Mouse (Mus musculus): ENCODE measurements around the gene Phf3.

The Phf3 gene

DNA sequence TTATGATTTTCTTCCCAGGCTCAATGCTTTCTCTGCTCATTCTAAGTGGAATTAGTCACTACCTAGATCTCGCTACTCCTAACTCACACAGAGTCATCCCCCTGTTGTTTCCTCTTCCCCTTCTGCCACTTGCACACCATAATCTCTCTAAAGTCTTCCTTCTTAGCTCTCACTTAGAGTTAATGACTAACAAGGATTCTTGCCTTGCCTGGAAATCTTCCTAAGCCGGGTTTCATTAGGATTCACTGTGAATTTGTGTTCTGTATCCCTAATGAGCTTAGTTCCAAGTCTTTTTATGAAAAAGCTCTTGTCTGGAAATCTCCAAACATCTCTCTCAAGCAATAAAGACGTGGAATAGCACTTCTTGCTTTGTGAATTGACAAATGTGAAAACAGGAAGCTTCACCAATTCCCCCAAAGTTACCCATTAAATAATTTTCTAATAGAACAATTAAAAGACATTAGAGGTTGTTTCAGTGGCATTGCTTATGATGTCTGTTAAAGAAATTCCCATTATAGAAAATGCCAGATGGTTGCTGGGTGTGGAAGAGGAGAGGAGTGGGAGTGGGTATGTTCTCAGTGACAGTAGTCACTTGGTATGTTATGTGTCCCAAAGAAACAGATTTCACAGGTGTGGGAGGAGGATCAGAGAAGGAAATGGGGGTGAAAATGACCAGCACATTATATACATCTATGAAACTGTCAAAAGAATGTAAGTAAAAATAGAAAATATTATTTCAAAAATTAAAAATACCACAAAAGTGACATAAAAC is 118.1 kb downstream of the Phf3 start:
- DNase-seq: no peak

All from lung, postnatal 36 days (tissue).